Mouse (Mus musculus): ENCODE measurements at regions not wholly inside any gene's neighbourhood (a gene's known extent, or its start where the extent isn't known, plus 50 kb on each side); places are given as distances from the start of the nearest gene placed in this dataset.

GRCm38 (mm10) chr3:148559752-148560460, 430.4 kb downstream of the Adgrl2 start:
- no peak for DNase-seq (ENCODE audit: low spot score in 2 of 2)

GRCm38 (mm10) chr3:148558592-148559157, 431.7 kb downstream of the Adgrl2 start:
- no peak for DNase-seq (ENCODE audit: low spot score in 2 of 2)

- DNase-seq (ENCODE audit: low spot score in 2 of 2), result no peak
Observed at GRCm38 (mm10) chr3:148555324-148555723, 435.0 kb downstream of the Adgrl2 start.

- no peak for DNase-seq (ENCODE audit: low spot score in 2 of 2)
Observed at GRCm38 (mm10) chr3:148550716-148551115, 439.6 kb downstream of the Adgrl2 start.

- DNase-seq (ENCODE audit: low spot score in 2 of 2), result no peak
Observed at GRCm38 (mm10) chr3:148544929-148545328, 445.4 kb downstream of the Adgrl2 start.

- no peak for DNase-seq (ENCODE audit: low spot score in 2 of 2)
Observed at GRCm38 (mm10) chr3:148542217-148542616, 448.1 kb downstream of the Adgrl2 start.

- DNase-seq (ENCODE audit: low spot score in 2 of 2), result no peak
Observed at GRCm38 (mm10) chr3:148537669-148538271, 452.6 kb downstream of the Adgrl2 start.

GRCm38 (mm10) chr3:148529893-148530292, 460.5 kb downstream of the Adgrl2 start:
- no peak for DNase-seq (ENCODE audit: low spot score in 2 of 2)

- no peak for DNase-seq (ENCODE audit: low spot score in 2 of 2)
Observed at GRCm38 (mm10) chr3:148510381-148510780, 480.0 kb downstream of the Adgrl2 start.

- no peak for DNase-seq (ENCODE audit: low spot score in 2 of 2)
Observed at GRCm38 (mm10) chr3:148504928-148505327, 485.4 kb downstream of the Adgrl2 start.

- no peak for DNase-seq (ENCODE audit: low spot score in 2 of 2)
Observed at GRCm38 (mm10) chr3:148503432-148503831, 486.9 kb downstream of the Adgrl2 start.

- DNase-seq (ENCODE audit: low spot score in 2 of 2), result no peak
Observed at GRCm38 (mm10) chr3:148501801-148502200, 488.6 kb downstream of the Adgrl2 start.

GRCm38 (mm10) chr3:148496672-148497071, 493.7 kb downstream of the Adgrl2 start:
- DNase-seq (ENCODE audit: low spot score in 2 of 2), result no peak

- DNase-seq (ENCODE audit: low spot score in 2 of 2), result no peak
Observed at GRCm38 (mm10) chr3:148491287-148491686, 499.1 kb downstream of the Adgrl2 start.

GRCm38 (mm10) chr3:148489201-148489600, 501.2 kb downstream of the Adgrl2 start:
- no peak for DNase-seq (ENCODE audit: low spot score in 2 of 2)

GRCm38 (mm10) chr3:148487949-148488348, 502.4 kb downstream of the Adgrl2 start:
- DNase-seq (ENCODE audit: low spot score in 2 of 2), result no peak

GRCm38 (mm10) chr3:148475862-148476261, 514.5 kb downstream of the Adgrl2 start:
- no peak for DNase-seq (ENCODE audit: low spot score in 2 of 2)

GRCm38 (mm10) chr3:148472943-148473444, 517.4 kb downstream of the Adgrl2 start:
- DNase-seq (ENCODE audit: low spot score in 2 of 2), result no peak

- no peak for DNase-seq (ENCODE audit: low spot score in 2 of 2)
Observed at GRCm38 (mm10) chr3:148465456-148465855, 524.9 kb downstream of the Adgrl2 start.

GRCm38 (mm10) chr3:148462791-148463190, 527.6 kb downstream of the Adgrl2 start:
- no peak for DNase-seq (ENCODE audit: low spot score in 2 of 2)

- DNase-seq (ENCODE audit: low spot score in 2 of 2), result no peak
Observed at GRCm38 (mm10) chr3:148448888-148449287, 541.5 kb downstream of the Adgrl2 start.

GRCm38 (mm10) chr3:148448465-148448864, 541.9 kb downstream of the Adgrl2 start:
- no peak for DNase-seq (ENCODE audit: low spot score in 2 of 2)

GRCm38 (mm10) chr3:148446845-148447244, 543.5 kb downstream of the Adgrl2 start:
- DNase-seq (ENCODE audit: low spot score in 2 of 2), result no peak

All from spleen, postnatal 36 days (tissue).